Mouse (Mus musculus) T-helper 17 cell (primary cell): ENCODE results near the gene 4930503E14Rik.
"Not testable (repeated sequence)": the region's sequence is repeated elsewhere in the genome, so short reads cannot be mapped to it uniquely, and the experiment has no call there.

ENCODE experiments used
- in situ Hi-C, 2 experiments: fragments of 300-600 bp; cut with MboI, MseI; formaldehyde crosslinking; loops; 1 replicate in 1 of 2; 2 replicates in 1 of 2; pipeline ENCODE4 v1.15.1; 2025; ENCODE audit warnings: high pct_unique_total_duplicates in 2 of 2

The 4930503E14Rik gene

GRCm38 (mm10) chr14:44213154-44213553, at the start of gene 4930503E14Rik:
4930503E14Rik (minus strand) TSS chr14:44213254.
- in situ Hi-C loops, result not testable (repeated sequence)

GRCm38 (mm10) chr14:44248039-44248438, 35.0 kb upstream of the 4930503E14Rik start:
- in situ Hi-C loops, result loop anchor here in 1 of 2 experiments (10.0 kb wide), 2 partner anchors 713 to 1793 kb away; no protein-coding TSS in a partner anchor

- in situ Hi-C loops, result not testable (repeated sequence)
These were observed 15.7 kb downstream of the 4930503E14Rik start, which contains the start of gene Gm8212 for GRCm38 (mm10) chr14:44197361-44197760. Gm8212 (plus strand) TSS chr14:44197661.

GRCm38 (mm10) chr14:44123551-44123950, 89.5 kb downstream of the 4930503E14Rik start, which contains the start of gene Gm3327:
Gm3327 (plus strand) TSS chr14:44123851.
- in situ Hi-C loops, result not testable (repeated sequence)
